7 mouse cellular contexts compared by ENCODE assay signal in the genomic region with DNA sequence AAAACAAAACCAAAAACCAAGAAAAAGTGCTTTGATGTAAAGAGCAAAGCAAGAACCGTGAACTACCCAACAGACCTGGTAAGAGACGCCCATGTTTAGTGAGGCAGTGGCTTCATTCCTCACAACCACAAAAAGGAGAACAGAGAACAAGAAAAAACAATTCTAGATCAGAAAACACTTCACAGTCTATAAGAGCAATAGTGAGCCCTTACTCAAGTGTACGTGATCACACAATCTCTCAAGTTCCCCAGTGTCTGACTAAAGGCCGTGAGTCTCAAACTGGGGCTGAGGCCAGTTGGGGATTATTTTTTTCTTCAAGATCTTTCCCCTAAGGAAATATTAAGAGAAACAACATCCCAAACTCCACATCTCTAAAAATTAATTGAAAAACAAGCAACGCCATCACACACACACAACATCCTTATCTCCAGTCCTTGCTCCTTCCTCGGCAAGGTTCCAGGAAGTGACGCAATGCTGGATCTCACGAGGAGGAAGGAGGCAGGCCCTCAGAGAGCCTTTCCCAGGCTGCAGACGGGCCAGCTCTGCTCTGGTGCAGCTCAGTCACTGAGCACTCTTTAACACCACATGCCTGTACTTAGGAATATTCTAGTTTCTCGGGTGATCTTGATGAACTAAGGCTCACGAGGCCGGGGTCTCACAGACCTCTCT. TPM values are rescaled to one million over a fixed set of nuclear protein-coding genes. Genes with fewer than 3 reads are reported as not detected.
DNase-seq lines count a peak whose midpoint lies in the region; ATAC-seq and TF ChIP-seq lines count a peak whose summit lies in the region.

No protein-coding gene starts in this region.

- H3K36me3 ChIP-seq in G1E (replicated peaks), result peaks cover 25% of the 10 kb centered on the region

- no peaks in the 10 kb centered on the region for H3K9me3 ChIP-seq in G1E (replicated peaks)

- peaks cover 27% of the 10 kb centered on the region for H3K4me1 ChIP-seq in G1E (ENCODE audit: insufficient read depth, low read depth, low read length)

- ATAC-seq in G1E (ENCODE audit: extremely low read depth, insufficient number of reproducible peaks, low FRiP score, poor library complexity, severe bottlenecking), result peak; percentile 80
- peak; percentile 76 for ATAC-seq in monocyte, adult 5-6 weeks (replicated peaks; ENCODE audit: insufficient number of reproducible peaks, low FRiP score, low TSS enrichment, poor library complexity, severe bottlenecking)

- no peaks in the 10 kb centered on the region for H3K27me3 ChIP-seq in G1E (ENCODE audit: insufficient read depth, low read length)

- peak overlapping the region; percentile 18; the same call in 1 of the 2 replicates for H3K4me3 ChIP-seq in G1E (ENCODE audit: low read depth, low read length)

- DNase-seq in G1E (ENCODE audit: low spot score), result no peak
- peak; percentile 92 for DNase-seq in adrenal gland, postnatal 14 days
- DNase-seq in heart, adult 9 months (ENCODE audit: low spot score in 2 of 2), result peak; percentile 96
- DNase-seq in kidney, postnatal 25 days, result peak; percentile 93 to 97
- DNase-seq in urinary bladder, postnatal 4 days (ENCODE audit: low spot score in 2 of 2), result peak; percentile 67 to 89
- no peak for DNase-seq in frontal cortex, postnatal 25 days (ENCODE audit: low spot score in 2 of 2)

- no peak for TF ChIP-seq CTCF in G1E (IDR thresholded peaks at IDR 0.05; ENCODE audit: low read depth, low read length)

RNA-seq across cellular contexts. Expression of a gene that starts 12.4 kb away (rescaled TPM):
- total RNA-seq in G1E (2014; fragmentation: Nextera tagmentation), result 115 and 123 TPM in 2 replicates
- 118 and 136 TPM in 2 replicates for total RNA-seq in G1E (2017)
- polyA plus RNA-seq in G1E (2012), result 10.9 and 11.3 TPM in 2 replicates
- 73.6 and 85.1 TPM in 2 replicates for total RNA-seq in adrenal gland, postnatal 14 days (2021)
- 173 to 192 TPM (median 187 TPM) in 3 replicates for total RNA-seq in monocyte, adult 5-6 weeks (2017)

Comparison
In these comparisons a context has a peak if more than half of its experiments do, and no peak if none do; other contexts are left out.
1. DNase-seq: peak in adrenal gland, postnatal 14 days (single experiment), heart, adult 9 months (2 of 2), kidney, postnatal 25 days (2 of 2) and urinary bladder, postnatal 4 days (2 of 2); none in G1E (single experiment) and frontal cortex, postnatal 25 days (0 of 2).